10 mouse cellular contexts compared by ENCODE assay signal in the genomic region with DNA sequence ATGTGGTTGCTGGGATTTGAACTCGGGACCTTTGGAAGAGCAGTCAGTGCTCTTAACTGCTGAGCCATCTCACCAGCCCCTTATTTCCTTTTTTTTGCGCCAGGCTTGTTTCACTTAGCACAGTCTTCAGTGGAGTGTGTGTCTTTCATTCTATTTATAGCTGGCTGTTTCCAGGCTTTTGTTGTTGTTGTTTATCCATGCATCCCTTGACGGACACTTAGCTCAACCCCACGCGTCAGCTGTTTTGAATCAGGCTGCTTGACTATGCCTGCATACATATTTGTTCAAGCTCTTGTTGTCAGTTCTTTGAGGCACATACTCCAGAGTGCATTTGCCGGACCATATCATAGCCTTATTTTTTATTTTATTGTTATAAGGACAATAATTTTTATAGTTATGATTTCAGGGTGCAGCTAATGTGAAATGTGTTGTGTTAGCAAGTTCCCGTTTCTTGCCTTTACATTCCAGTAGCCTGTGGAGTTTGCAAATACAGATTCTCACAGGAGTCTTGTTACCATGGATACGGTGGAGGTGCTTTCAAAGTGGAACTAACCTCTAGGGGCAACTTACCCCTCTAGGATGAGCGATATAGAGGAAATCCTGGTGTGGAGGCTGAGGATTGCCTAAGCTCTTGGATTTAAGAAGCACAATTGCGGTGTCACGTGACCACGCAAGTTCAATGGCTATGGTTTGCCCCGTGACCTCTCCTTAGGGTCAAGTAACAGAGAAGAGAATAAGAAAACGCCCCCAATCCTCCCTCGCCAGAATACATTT. TPM values are rescaled to one million over a fixed set of nuclear protein-coding genes. Genes with fewer than 3 reads are reported as not detected.
DNase-seq lines count a peak whose midpoint lies in the region; ATAC-seq and TF ChIP-seq lines count a peak whose summit lies in the region.
"Had no signal": no experiment of that assay in that cellular context is flagged by ENCODE, and none has a peak within 500 bp of the region (broad histone marks: within the 10 kb centered on the region; RNA-seq: fewer than 3 reads in every experiment).

No protein-coding gene starts in this region.

- ATAC-seq in lung, embryonic 14.5 days (ENCODE audit: insufficient read depth) = no peak
- ATAC-seq in forebrain, embryonic 13.5 days = peak; percentile 71; the same call in 1 of the 2 replicates
- peak; percentile 56 for ATAC-seq in megakaryocyte, adult 5-6 weeks (ENCODE audit: poor library complexity, severe bottlenecking)

- H3K9me3 ChIP-seq in lung, embryonic 14.5 days (ENCODE audit: low read depth, low read length) = no peaks in the 10 kb centered on the region
- H3K9me3 ChIP-seq in forebrain, embryonic 13.5 days (replicated peaks) = no peaks in the 10 kb centered on the region

- H3K4me1 ChIP-seq in lung, embryonic 14.5 days (ENCODE audit: insufficient read depth) = peaks cover 3% of the 10 kb centered on the region; the same call in 1 of the 2 replicates
- H3K4me1 ChIP-seq in lung, adult 2 months (ENCODE audit: control insufficient read depth, insufficient read depth, low read length) = no peaks in the 10 kb centered on the region
- H3K4me1 ChIP-seq in forebrain, embryonic 13.5 days = 0 out of 2 replicates have a peak, but pooled peaks cover 9% of the 10 kb centered on the region

- H3K27ac ChIP-seq in lung, embryonic 14.5 days (ENCODE audit: low read depth) = no peak overlapping the region
- no peak overlapping the region; the same call in 1 of the 2 replicates for H3K27ac ChIP-seq in forebrain, embryonic 13.5 days

- H3K4me2 ChIP-seq in lung, embryonic 14.5 days = no peak overlapping the region
- H3K4me2 ChIP-seq in forebrain, embryonic 13.5 days = no peak overlapping the region

- peak; percentile 25; the same call in 1 of the 2 replicates for TF ChIP-seq CTCF in lung, embryonic 14.5 days (IDR thresholded peaks at IDR 0.05; ENCODE audit: low read depth)
- TF ChIP-seq CTCF in lung, adult 2 months (IDR thresholded peaks at IDR 0.05; ENCODE audit: insufficient read depth, low read length) = no peak

- no peaks in the 10 kb centered on the region for H3K27me3 ChIP-seq in lung, embryonic 14.5 days (ENCODE audit: insufficient read depth, low read length)
- no peaks in the 10 kb centered on the region for H3K27me3 ChIP-seq in forebrain, embryonic 13.5 days
- H3K27me3 ChIP-seq in splenic B cell, adult 2 months (ENCODE audit: control insufficient read depth, insufficient read depth, low read length, poor library complexity, severe bottlenecking) = no peaks in the 10 kb centered on the region

- H3K9ac ChIP-seq in lung, embryonic 14.5 days = no peak overlapping the region
- no peak overlapping the region for H3K9ac ChIP-seq in forebrain, embryonic 13.5 days

- 34% methylated on average over 15 of the region's 15 CpGs for WGBS in lung, embryonic 14.5 days
- WGBS in lung, adult 2 months = 38% methylated on average over 15 of the region's 15 CpGs
- 28% methylated on average over 15 of the region's 15 CpGs for WGBS in forebrain, embryonic 13.5 days

- DNase-seq in lung, embryonic 14.5 days = peak; percentile 67
- DNase-seq in lung, adult 2 months = no peak
- DNase-seq in splenic B cell, adult 2 months (ENCODE audit: low read depth, low spot score) = peak; percentile 8
- DNase-seq in natural killer cell, adult 2 months (ENCODE audit: low spot score in 2 of 2) = no peak
- no peak for DNase-seq in Muller cell, postnatal 12 days (ENCODE audit: inconsistent ontology term)
- DNase-seq in spleen, postnatal 4 days (ENCODE audit: low spot score in 2 of 2) = no peak
- DNase-seq: kidney, adult 11 months had no signal

- no peak for TF ChIP-seq POLR2A in lung, adult 2 months (IDR thresholded peaks at IDR 0.05; ENCODE audit: borderline replicate concordance, extremely low read depth, low read depth, low read length)

- H3K4me3 ChIP-seq in lung, embryonic 14.5 days (ENCODE audit: low read depth, low read length) = no peak overlapping the region
- H3K4me3 ChIP-seq in lung, adult 2 months (replicated peaks; ENCODE audit: extremely low read depth, low read depth, low read length) = no peak overlapping the region
- H3K4me3 ChIP-seq in forebrain, embryonic 13.5 days = no peak overlapping the region

- no peaks in the 10 kb centered on the region for H3K36me3 ChIP-seq in lung, embryonic 14.5 days (ENCODE audit: insufficient read depth)
- H3K36me3 ChIP-seq in forebrain, embryonic 13.5 days (ENCODE audit: poor library complexity, severe bottlenecking) = no peaks in the 10 kb centered on the region
- no peaks in the 10 kb centered on the region for H3K36me3 ChIP-seq in splenic B cell, adult 2 months (ENCODE audit: control insufficient read depth, insufficient read depth, low read length, poor library complexity, severe bottlenecking)

RNA-seq across cellular contexts. Expression of a gene that starts 11.7 kb away (rescaled TPM):
- not detected in 2 replicates for polyA plus RNA-seq in lung, embryonic 14.5 days (2014; fragmentation: Nextera tagmentation; extraction: Ambion mirVana)
- polyA plus RNA-seq in lung, adult 2 months (2012; rRNA removed) = not detected in 2 replicates
- polyA plus RNA-seq in forebrain, embryonic 13.5 days (2015; fragmentation: Nextera tagmentation; extraction: Ambion mirVana) = 0.91 TPM in 1 of 2 replicates, not detected in the other
- 0.52 TPM in 1 of 2 replicates, not detected in the other for total RNA-seq in megakaryocyte, adult 5-6 weeks (2015)
- total RNA-seq in megakaryocyte, adult 5-6 weeks (2017) = not detected in 2 replicates
- total RNA-seq: liver, adult 2 months had no signal
- polyA plus RNA-seq: liver, adult 2 months had no signal

Comparison
In these comparisons a context has a peak if more than half of its experiments do, and no peak if none do; other contexts are left out.
1. DNase-seq: peak in lung, embryonic 14.5 days (single experiment) and splenic B cell, adult 2 months (single experiment); none in lung, adult 2 months (single experiment), natural killer cell, adult 2 months (0 of 2), Muller cell, postnatal 12 days (single experiment) and spleen, postnatal 4 days (0 of 2).